Mouse (Mus musculus) inflammation-experienced regulatory T-cells, adult 6 months (primary cell): ENCODE results near the gene Caprin2. TPM values are rescaled to one million over a fixed set of nuclear protein-coding genes. Genes with fewer than 3 reads are reported as not detected.

Experiments
- ATAC-seq: one replicate; pipeline ENCODE4 v1.8.0; 2017
- polyA plus RNA-seq, 3 experiments: library from polyadenylated mRNA; unstranded; fragments of 100-300 nt; shearing (Covaris generic); gene quantifications; one replicate each; pipeline ENCODE4 v1.2.1; 2017

The Caprin2 gene
- polyA plus RNA-seq, 3 experiments from 2014 or later, result 3.2 to 6.0 (median 3.5) TPM

DNA sequence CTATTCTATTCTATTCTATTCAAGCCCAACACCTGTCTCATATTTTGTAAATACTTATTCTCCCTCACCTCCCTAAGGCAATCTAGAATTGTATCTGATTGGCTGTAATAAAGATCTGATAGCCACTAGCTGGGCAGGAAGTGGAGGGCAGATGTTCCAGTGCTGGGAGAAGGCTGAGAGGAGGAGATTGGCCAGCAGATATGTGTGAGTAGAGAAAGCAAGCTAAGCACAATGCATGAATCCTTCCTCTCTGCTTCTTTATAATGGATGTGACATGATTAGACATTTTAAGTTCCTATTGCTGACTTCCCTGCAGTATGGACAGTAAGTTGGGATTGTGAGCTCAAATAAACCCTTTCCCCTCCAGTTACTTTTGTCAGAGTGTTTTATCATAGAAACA lies 57.6 kb downstream of the Caprin2 start:
- ATAC-seq, result no peak

DNA sequence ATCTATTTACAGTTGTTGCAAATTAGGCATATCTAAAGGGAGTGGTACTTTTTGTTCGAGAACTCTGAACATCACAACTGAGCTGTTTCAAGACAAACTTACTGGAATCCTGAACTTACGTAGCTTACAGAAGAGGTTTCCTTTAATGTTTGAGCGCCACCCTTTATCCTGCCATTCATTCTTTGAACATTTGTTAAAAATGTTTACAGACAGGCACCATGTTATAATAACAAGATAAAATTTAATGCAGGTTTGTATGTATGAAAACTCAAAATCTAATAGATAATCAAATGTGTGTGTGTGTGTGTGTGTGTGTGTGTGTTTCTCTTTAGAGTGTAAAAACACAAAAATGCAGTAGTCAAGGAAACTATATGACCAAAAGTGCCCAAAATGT lies 64.3 kb downstream of the Caprin2 start:
- ATAC-seq, result no peak

DNA sequence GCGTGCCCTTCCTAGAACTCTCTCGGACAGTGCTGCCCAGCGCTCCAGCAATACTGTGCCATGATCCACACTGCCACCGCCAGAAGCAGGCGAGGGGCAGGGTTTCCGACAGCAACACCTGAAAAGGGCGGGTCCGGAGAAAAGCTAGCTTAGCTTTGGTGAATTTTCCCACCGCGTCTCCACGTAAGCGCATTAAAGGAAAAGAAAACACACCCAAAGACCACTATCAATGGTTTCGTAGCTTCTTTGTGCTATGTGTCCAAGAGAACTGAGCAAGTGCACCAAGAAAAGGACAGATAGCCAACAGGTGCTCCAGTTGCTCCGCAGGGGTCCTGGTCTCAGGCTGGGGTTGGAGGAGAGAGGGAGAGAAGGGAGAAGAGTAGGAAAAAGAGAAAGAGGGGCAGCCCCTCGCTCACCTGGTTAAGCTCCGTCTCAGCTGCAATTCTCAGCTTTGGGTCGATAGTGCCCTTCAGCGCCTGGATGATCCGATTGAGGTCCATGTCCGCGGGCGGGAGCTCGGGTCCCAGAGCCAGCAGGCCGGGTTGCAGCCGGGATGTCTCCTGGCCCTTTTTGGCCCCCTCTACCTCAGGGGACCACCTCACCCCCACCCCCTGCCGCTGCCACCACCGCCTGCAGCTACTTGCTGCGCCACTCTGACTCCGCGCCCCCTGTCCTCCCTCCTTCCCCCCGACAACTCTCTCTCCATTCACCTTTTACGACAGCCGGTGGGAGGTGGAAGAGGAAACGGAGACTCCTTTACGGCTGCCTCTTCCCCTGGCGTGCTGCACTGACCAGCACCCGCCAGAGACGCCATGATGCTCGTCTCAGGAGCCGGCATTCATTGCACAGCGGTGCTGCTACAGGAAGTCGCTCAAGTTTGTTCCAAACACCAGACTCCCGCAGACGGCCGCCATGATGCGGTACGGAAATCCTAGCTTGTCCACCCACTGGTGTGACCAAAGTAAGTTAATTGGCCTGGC lies 65.0 kb downstream of the Caprin2 start, which contains the start of gene Ipo8:
Ipo8 (minus strand) TSS at position 720 of the 980 bp plus-strand sequence.
- ATAC-seq, result peak; percentile 96

GRCm38 (mm10) chr6:148830355-148830747 lies 65.7 kb downstream of the Caprin2 start:
- ATAC-seq, result no peak

DNA sequence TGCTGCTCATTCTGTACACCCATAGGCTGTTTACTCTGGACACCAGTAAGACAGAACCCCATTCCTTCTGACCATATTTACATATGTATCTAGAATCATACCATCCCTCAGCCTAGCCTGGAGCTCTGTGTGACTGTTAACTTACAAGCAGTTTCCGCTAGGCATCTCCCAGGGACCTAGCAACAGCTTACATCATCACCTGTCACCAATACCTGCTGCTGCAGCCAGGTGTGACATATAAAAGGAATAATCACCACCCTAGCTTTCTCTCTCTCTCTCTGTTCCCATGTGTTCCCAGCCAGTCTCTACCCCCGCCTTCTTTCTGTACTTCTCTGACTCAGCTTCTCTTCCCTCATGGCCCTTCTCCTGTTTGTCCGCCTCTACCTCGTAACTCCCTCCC lies 69.9 kb downstream of the Caprin2 start:
- ATAC-seq, result no peak

DNA sequence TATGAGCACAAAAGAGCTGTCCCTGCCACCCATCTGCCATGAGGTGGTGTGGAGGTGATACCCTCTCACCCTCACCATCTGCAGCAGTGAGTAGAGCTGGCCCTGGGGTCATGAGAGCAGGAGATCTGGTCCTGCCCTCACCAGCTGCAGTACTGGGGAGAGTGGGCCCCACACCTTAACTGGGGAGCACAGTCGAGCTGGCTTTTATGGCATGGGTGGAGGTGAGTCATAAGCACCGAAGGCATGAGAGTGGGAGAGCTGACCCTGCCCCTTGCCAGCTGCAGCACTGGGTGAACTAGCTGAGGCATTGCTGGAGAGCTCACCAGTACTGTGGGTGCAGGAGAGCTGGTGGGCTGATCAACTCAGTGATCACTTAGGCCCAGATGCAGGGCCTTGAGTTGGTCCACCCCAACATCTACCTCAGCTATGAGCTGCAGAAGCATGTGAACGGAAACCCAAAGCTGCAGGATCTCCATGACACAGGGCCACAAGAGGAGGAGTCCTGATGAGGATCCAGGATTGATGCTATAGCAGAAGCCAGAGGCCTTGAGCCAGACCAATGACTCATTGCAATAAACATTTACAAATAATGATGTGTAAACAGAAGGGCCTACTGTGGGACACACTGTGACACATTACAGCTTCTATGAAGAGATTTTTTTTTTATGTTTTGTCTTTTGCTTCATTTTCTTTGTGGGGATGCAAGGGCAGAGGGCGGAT lies 77.3 kb downstream of the Caprin2 start:
- no peak for ATAC-seq

GRCm38 (mm10) chr6:148816751-148817150 lies 79.3 kb downstream of the Caprin2 start:
- no peak for ATAC-seq

DNA sequence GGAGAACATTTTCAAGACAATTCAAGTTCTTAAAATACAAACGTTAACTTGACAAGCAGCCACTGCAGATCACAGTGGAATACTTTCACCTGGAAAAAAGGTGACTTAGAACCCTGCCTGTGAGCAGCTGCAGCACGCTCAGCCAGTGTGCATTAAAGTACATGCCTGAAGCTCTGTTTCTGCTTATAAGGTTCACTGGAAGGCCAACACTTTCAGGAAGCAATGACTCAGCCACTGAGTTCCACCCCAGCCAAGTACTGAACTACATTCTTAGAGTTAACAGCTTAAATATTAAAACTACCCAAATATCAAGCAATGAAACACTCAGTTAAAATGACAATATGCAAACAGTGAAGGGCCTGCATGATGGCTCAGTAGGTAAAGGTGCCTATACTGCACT lies 84.9 kb downstream of the Caprin2 start:
- ATAC-seq, result no peak

GRCm38 (mm10) chr6:148799773-148800172 lies 96.3 kb downstream of the Caprin2 start:
- ATAC-seq, result no peak

DNA sequence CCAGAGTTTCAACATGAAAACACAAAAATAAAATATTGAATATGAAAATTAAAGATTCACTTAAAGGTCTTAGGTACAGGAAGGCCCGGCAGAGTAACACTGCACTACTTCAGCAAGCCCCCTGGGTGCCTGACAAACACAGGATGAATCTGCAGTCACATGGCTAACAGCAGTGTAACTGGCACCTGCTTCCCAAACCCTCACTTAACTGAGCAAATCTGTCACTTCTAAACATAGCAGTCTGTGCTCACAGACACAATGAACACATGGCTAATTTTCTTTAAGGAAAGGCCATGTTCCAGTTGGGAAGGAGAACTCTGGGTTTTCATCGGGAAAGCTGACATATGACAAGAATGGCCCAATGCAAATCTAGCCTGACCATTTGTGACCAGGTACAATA lies 100.9 kb downstream of the Caprin2 start:
- ATAC-seq, result no peak

Other genes starting within 250 kb of the Caprin2 start
- gene Ipo8, start 64.8 kb downstream of the Caprin2 start, polyA plus RNA-seq, result 10 to 100 TPM; 17.8 to 20.9 (median 20.4) TPM
- 10 to 100 TPM; 61.7 to 81.8 (median 61.8) TPM for gene Sinhcaf, start 50.2 kb upstream of the Caprin2 start, polyA plus RNA-seq
- gene Dennd5b, start 205.4 kb upstream of the Caprin2 start, polyA plus RNA-seq, result under 1 TPM; 0.23 to 0.66 (median 0.57) TPM
- gene Gm10203, start 233.9 kb upstream of the Caprin2 start, polyA plus RNA-seq, result not detected
- 10 to 100 TPM; 42.0 to 73.9 (median 68.8) TPM for gene Etfbkmt, start 243.6 kb upstream of the Caprin2 start, polyA plus RNA-seq